Mouse (Mus musculus) spleen, adult 2 months (tissue): Measurements from ENCODE around the gene Gm20388.

Source experiments
- CTCF ChIP-seq: fragments of 200-500 bp; IDR thresholded peaks from 2 replicates; pipeline ENCODE4 v1.5.1; 2011; ENCODE audit warnings: mild to moderate bottlenecking, inconsistent platforms; ENCODE audit not compliant: insufficient read depth, insufficient read length, insufficient replicate concordance; ENCODE audit errors: extremely low read depth
- POLR2A ChIP-seq: fragments of 200-500 bp; IDR thresholded peaks from 2 replicates; pipeline ENCODE4 v1.6.1; 2011; ENCODE audit warnings: low read depth, low read length, inconsistent platforms

DNA sequence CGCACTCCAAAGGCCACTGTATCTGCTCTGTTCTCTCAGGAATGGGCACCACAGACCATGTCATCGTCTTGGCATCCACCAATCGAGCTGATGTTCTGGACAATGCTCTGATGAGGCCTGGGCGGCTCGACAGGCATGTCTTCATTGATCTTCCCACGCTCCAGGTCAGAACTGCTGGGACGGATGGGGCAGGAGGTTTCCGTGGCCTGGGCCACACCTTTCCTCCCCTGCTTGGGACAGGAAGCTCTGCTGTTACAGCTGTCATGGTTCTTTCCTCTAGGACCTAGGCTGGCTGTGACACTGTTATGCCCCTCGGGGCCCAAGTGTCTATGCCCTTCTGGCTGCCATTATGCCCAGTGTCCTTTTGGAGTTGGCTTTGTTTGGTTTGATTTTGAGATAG, 3176.6 kb downstream of the Gm20388 start:
- TF ChIP-seq CTCF = no peak
- TF ChIP-seq POLR2A = no peak
